Mouse (Mus musculus): ENCODE measurements around the gene Rgs3. TPM values are rescaled to one million over a fixed set of nuclear protein-coding genes. Genes with fewer than 3 reads are reported as not detected.

Gene Rgs3
- total RNA-seq, 4 experiments from 2014 or later: 25.6 to 34.3 (median 30.5) TPM

DNA sequence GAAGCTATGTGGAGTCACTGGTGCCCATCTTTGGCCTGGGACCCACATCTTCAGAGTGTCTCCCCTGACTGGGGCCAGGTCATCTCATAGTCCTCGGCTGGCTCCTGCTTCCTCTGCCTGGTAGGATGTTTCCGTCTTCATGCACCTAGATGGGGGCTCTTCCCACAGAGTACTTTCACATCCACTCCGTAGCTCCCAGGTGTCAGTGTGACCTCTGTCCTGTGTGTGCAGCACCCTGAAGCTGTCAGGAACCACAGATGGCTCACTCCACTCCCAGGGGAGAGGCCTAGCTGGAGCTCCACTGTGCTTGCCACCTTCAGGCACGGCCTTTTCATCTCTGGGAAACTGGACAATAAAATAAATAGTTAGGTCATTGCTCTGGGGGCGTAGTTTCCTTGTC lies 128.5 kb downstream of the Rgs3 start:
- DNase-seq (ENCODE audit: low spot score): no peak

DNA sequence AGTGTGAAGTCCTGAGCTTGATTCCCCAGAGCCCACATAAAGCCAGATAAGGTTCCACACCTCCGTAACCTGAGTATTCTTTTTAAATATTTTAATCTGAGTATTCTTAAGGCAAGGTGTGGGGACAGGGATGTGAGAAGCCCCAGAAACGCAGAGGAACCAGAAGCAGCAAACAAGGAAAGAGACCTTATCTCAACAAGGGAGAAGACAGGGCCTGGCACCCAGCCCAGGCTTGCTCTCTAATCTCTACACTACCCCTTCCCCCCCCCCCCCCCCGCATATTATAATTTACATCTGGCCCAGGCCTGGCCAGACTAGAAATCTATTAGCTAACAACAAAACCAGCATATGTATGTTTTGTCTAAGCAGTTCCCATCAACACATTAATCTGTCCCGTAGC lies 131.3 kb downstream of the Rgs3 start:
- no peak for DNase-seq (ENCODE audit: low spot score)

DNA sequence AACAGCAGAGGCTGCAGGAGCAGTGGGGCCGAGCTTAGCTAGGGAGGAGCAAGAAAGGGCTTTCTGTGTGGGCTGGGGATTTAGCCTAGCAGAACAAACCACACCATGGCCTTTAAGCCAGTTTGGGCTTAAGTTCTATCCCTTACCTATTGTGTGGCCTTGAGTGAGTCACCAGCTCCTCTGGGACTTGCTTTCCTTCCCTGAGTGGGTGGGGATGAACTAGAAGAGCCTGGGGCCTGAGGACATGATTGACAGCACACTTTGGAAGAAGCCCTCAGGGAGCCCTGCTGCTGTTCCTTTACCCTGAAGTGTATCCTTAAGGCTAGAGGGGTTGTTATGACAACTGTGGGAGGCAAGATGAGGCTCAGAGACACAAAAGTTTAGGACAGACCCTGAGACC lies 132.0 kb downstream of the Rgs3 start:
- DNase-seq (ENCODE audit: low spot score): peak; percentile 65

DNA sequence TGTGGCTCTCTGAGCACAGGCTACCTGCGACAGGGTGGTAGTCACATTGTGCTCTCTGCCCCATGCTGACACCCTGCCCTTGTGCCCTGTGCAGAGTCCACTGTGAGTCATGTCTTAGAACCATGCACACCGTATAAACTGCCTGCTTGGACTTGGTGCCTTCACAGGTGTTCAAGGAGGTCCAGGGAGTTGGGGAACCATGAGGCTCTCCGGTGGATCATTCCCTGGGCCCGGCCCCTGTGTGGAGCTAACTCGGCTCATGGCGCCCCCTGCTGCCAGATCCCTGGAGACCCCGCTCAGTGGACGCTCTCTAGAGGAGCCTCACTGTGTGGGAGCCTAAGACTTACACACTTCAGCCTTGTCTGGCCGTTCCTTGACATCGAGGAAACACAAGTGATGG lies 134.2 kb downstream of the Rgs3 start:
- no peak for DNase-seq (ENCODE audit: low spot score)

DNA sequence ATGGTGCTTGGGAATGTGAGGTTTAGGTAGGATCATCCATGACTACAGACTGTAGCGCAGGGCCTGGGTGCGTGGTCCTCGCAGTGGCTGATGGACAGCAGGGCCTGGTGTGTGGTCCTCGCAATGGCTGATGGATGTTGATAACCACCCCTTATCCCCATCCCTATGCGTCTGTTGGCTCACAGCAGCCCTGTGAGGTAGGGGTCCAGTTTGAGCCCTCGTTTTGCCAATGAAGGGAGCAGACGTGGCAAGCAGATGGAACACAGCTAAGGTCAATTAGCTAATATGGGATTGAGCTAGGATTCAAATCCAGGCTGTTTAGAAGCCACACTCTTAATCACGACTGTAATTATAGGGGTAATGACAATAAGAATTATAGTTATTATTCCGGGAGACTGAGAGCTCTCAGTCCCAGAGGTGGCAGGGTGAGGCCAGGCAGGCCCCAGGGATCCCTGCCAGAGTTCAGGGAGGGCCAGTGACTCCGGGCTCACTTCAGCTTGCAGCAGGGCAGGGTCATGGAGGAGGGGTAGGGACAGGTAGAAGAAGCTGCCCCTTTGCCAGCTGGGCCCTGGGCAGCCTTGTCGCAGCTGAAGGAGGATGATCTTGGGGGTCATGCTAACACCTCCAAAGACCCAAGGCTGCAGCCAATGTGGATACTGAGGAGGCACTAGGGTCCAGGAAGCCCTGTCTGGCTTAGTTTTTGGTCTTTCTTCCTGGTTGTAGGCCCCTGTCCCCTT lies 135.2 kb downstream of the Rgs3 start:
- DNase-seq (ENCODE audit: low spot score): no peak

DNA sequence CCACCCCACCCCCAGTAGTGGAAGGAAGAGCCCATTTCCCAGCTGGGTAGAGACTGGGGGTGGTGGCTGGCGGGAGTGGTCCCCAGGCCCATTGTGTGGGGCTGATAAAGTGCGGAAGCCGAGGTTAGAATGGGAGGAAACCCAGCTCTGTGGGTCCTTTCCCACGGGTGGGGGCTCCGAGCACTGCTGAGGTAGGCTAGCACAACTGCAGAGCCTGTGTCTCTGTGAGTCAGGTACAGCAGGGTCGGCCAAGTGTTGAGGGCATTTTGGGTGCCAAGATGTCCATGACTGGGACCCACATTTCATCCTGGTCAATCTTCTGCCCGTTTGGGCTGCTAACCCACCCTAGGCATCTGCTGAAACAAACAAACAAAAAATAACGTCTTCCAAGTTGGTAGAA lies 135.9 kb downstream of the Rgs3 start:
- peak; percentile 55 for DNase-seq (ENCODE audit: low spot score)

DNA sequence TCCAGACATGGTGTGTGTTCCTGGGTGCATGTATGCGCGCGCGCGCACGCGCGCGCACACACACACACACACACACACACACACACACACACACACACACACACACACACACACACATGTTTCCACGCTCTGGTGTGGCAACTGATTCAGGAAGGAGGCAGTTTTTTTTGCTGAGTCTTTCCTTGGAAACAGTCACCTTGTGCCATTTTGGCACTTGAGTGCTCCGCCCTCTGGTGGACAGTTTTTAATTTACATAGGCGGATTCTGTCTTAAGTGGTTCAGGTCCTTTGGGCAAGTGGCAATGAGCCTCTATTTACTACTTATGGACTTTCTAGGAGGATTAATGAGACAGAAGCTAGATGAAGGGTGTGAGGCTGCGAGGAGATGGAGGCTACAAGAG lies 136.3 kb downstream of the Rgs3 start:
- peak; percentile 85 for DNase-seq (ENCODE audit: low spot score)

DNA sequence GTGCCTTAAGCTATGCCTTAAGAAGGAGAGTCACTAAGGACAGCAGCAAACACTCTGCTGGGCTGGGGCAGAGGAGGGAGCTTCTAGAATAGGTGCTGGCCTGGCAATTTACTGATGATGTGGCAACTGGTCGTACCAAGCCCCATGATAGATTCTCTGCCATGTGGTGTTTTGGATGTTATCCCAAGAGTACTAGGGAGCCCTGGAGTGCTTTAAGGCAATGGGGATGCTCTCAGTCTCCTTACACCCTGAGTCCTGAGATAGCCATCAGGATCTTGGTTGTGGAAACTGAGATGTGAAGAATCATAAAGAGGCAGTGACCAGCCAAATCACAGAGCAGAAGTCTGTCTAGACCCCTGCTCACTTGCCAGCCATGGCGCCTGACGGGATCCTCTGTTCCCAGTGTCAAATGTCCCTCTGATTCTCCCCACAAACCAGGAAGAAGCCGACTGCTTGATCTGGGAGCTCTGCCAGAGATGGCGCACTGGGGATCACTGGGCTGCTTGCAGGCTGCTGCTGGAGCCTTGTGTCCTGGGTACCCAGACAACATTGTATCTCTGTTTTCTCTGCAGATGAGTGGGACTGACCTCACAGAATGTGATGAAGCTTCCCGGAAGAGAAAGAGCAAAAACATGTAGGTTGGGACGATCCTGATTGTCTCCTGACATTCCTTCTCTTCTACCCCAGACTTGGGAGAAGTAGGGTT lies 137.2 kb downstream of the Rgs3 start:
- peak; percentile 65 for DNase-seq (ENCODE audit: low spot score)

DNA sequence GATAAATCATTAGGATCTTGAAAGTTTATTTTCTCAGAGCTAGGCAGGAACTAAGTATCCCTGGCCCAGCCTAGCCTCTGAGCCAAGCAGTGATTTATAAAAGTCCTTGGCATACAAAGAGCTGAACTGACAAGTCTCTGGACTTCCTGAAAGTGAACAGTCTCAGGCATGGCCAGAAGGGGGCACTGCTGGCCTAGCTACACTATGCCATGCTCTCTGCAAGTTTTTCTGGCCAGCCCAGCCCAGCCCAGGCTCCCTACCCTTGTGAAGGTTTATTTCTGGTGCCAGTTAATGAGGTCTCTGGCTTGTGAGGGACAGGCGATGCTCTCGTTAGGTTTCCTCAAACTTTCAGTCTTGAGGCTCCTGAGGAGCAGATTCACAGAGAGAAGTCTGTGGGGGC lies 137.8 kb downstream of the Rgs3 start:
- peak; percentile 94 for DNase-seq (ENCODE audit: low spot score)

DNA sequence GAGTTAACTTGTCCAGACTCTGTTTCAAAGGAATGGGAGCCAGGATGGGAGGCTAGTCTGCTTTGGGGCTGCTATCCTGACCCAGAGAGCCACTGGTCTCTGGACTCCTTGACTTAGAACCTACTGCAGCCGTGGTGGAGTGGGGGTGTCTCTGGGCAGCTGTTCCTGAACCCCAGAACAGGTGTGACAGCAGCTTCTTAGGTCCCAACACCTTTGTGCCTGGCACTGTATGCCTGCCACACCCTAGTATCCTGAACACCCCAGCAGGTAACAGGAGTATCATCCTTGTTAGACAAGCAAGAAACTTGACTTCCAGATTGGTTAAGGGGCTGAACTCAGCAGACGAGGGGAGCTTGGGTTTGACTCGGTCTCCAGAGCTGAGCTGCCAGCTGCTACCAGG lies 138.9 kb downstream of the Rgs3 start:
- no peak for DNase-seq (ENCODE audit: low spot score)

DNA sequence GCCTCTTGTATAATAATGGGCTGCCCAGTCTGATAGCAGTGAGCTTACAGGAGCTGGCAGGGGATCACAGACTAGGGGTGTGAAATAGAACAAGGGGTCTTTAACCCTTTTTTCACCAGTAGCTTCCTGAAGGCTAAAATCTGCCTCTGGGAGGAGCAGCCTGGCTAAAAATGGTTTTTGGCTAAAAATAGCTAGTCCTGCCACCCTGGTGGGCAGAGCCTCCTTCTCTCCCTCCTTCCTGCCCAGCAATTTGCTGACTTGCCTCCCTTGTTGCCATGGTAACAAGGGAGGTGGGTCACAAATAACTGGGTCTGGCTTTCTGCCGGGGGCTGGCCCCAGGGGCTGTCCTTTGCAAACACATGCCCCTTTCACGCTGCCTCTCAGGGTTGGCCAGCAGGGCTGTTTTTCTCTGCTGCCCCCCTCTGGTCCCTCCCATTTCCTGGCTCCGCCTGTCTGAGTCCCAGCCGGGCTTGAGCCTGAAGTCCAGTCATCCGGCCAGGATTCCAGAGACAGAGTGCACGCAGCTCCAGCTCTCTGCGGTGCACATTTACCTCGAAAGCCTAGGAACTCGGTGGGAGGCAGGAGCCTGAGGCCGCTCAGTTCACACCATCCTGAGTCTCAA lies 139.7 kb downstream of the Rgs3 start:
- peak; percentile 96 for DNase-seq (ENCODE audit: low spot score)

DNA sequence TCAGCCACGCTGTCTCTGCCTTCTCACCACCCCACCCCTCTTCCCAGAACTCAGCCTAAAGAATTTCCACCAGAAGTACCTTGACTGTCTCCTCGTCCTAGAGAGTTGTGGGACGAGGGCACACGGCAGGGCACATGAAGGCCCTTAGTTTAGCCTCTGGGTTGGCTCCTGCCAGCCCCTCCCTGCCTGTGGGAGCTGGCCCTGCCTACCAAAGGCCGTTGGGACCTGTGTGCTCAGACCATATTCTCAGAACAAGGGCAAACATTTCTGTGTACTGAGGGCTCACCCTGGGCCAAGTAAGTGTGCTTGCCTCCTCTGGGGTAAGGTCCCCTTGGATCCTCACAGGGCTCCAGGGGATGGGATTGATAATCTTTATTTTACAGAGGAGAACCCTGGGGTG lies 140.8 kb downstream of the Rgs3 start:
- no peak for DNase-seq (ENCODE audit: low spot score)

DNA sequence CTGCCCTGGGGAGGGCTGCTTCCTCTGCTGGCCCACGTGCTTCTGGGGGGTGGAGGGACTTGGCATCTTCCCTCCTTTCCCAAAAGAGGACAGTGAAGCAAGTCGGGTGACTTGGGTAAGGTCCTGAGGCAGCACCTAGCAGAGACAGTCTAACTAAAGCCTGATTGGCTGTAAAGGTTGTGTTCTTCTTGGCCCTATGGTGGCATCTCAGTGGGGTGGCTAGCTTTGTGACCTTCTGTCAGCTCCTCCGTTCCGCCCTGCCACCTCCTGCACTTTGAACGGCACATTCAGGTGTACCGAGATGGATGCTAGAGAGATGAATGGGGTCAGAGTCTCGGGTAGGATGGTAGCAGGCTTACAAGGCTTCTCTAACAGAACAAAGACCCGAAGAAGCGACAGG lies 143.5 kb downstream of the Rgs3 start:
- no peak for DNase-seq (ENCODE audit: low spot score)

DNA sequence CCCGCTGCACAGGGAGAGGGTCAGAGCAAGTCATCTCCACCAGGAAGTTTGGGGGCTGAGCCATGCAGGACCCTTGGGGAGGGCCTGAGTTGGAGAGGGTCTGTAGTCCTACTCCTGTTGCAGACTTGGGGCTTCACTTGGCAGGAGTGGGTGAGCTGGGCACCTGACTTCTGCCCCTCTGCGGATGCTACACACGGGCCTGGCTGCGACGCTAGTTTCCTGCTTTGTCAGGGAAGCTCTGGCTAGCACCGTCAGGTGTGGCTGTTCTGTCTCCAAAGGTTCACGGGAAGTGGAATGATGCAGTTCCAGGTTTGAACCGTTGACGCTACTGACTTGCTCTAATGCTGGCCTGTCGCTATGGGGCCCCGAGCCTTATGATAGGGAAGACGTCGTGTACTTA lies 144.6 kb downstream of the Rgs3 start:
- no peak for DNase-seq (ENCODE audit: low spot score)

DNA sequence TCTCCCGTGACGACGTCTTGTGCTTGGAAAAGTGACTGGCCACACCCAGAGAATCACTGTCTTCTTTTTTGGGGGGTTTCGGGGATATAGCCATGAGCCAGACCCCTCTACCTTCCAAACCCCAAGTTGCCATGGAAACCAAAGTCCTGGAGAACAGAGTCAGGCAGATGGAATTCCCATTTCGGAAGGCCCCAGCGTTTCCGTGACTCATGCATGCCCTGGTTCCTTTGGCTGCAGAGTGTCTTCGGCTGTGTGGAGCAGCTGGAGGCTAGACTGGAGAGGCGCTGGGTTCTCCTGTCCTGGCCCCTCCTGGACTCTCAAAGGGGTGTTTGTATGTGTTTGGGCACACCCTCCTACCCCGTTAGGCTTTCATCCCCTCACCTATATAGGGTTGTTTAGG lies 145.4 kb downstream of the Rgs3 start:
- no peak for DNase-seq (ENCODE audit: low spot score)

DNA sequence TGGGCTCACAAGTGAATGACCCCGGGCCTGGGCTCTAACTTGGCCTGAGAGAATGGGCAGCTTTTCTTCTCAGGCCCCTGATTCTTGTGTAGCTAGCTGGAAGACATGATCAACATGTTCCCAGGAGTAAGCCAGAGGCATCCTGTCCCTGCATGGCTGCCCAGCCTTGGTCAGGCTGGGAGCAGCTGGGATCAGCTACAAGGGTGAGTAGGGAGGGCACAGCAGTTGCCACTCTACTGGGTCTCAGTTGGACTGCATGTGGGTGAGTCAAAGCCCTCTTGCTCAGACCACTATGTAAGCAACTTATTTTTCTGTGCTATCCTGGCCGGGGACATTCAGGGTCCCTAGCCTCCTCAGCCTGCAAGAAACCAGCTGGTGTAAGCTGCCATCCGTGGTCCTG lies 146.1 kb downstream of the Rgs3 start:
- DNase-seq (ENCODE audit: low spot score): no peak

DNA sequence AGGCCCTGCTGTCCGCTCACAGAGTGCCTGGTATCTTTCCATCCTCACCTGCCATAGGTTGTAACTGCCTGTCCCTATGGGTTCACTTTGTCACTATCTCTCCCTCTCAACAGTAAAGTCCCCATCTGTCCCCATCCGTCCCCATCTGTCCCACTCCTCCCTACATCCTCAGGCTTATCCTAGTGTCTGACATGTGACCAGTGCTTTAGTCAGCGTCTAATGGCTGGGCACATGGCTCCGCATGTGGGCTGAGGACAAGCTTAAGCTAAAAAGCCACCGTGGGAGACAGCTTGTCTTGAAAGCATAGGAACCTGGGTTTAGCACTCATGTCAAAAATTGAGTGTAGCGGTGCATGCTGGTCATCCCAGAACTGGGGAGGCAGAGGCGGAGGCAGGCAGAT lies 148.4 kb downstream of the Rgs3 start:
- DNase-seq (ENCODE audit: low spot score): no peak

DNA sequence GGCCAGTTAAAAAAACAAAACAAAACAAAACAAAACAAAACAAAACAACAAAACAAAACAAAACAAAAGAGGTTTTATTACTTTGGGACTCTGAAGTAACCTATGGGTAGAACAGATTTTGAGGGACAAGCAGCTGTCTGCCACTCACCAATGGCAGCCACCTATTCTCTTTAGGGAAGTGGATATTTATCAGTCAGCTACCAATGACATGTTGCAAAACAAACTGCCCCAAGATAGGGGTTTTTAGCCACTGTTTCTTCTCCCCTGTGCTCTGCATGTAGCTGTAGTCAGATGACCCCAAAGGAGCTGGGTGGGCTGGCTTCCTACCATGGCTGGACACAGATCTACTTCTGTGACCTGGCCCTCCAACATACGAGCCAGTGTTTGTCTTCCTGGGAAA lies 149.3 kb downstream of the Rgs3 start:
- DNase-seq (ENCODE audit: low spot score): no peak

DNA sequence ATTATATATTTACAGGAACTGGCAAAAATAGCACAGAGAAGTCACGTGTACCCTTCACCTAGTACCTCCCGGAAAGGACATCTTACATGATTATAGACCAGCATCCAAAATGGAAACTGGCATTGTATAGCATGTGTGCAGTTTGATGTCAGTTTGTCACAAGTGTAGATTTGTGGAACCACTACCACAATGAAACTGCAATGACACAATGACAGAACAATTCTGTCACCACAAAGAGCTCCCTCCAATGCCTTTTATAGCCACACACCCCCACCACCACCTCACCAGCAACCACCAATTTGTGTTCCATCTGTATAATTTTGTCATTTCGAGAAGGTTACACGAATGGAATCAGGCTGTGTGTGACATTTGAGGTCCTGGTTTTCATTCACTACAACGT lies 149.8 kb downstream of the Rgs3 start:
- DNase-seq (ENCODE audit: low spot score): no peak

DNA sequence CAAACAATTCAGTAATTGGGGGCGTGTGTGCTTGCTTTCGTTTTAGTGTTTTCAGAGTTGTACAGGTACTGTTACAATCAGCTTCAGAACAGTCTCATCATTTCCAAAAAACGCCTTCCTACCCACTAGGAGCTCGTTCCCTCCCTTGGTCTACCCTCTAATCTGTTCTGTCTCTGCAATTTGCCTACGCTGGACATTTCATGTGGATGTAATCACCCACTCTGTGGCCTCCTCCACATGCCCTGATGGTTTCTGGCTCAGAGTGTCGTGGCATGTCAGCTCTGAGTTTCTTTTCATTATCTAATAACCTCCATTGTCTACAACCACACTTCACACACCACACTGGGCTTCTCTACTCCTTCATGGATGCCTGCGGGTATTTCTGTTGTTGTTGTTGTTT lies 151.5 kb downstream of the Rgs3 start:
- DNase-seq (ENCODE audit: low spot score): no peak

DNA sequence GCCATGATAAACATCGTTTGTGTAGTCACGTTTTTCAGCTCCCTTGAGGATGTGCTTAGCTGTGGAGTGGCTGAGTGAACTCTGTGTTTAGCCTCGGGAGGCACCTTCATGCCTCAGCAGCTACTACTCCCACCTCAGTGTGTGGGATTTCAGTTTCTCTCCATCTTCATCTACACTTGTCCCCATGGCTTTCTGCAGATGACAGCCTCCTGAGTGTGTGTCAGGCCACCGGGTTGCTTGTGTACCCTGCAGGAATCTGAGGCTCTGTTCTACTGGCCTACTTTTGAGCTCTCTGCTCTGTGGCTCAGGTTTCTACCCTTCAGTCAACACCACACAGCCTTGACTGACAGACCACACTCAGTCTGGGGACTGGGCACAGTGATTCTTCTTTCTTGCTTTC lies 151.9 kb downstream of the Rgs3 start:
- no peak for DNase-seq (ENCODE audit: low spot score)

DNA sequence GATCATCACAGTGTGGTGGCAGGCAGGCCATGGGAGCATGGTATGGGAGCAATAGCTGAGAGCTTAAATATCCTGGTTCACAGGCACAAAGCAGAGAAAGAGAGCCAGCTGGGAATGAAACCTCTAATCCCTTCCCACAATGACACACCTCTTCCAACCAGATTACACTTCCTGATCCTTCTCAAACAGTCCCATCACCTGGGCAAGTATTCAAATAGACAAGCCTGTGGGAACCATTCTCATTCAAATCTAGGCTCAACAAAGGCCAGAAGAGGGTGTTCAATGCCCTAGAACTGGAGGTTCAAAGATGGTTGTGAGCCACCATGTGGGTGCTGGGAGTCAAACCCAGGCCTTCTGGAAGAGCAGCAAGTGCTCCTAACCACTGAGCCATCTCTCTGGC lies 161.2 kb downstream of the Rgs3 start:
- DNase-seq (ENCODE audit: low spot score): no peak

DNA sequence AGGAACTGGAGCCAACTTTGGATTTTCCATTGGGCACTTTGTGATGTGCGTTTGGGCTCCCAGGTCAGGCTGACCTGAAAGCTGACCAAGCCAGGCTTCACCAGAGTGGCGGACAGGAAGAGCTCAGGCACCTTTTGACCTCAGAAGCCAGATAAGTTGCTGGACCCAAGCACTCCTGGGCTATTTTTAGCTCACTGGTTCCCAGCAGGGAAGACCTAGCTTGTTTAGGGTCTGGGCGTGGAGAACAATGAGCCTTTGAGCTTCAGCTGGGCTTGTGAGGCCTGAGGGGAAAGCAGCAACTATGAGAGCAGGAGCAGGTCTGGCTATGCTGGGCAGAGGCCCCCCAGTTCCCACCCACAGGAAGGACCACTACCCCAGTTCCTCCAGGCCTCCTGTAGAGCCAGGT lies 162.4 kb downstream of the Rgs3 start:
- DNase-seq (ENCODE audit: low spot score): no peak
